Mouse (Mus musculus): Measurements from ENCODE around the gene Olfr1416.

- TF ChIP-seq CTCF (IDR thresholded peaks at IDR 0.05; ENCODE audit: extremely low read depth, insufficient read depth, low read length): no peak
- TF ChIP-seq POLR2A (IDR thresholded peaks at IDR 0.05; ENCODE audit: extremely low read depth, insufficient read depth, low read length): no peak
These were observed at the start of gene Olfr1416 for GRCm38 (mm10) chr1:92485013-92485412.
